Mouse (Mus musculus): ENCODE results near the gene Nrip3. TPM values are rescaled to one million over a fixed set of nuclear protein-coding genes. Genes with fewer than 3 reads are reported as not detected.
A peak's percentile ranks its signal among the peaks of the same experiment; 100 is the strongest.

Gene Nrip3
- polyA plus RNA-seq, 1 experiment from 2014 or later: 0.58 TPM

- Histone ChIP-seq H3K27me3 (replicated peaks; ENCODE audit: insufficient read depth, low read length) (no peaks in the 10 kb centered on the region), H3K4me3 (ENCODE audit: low read depth, low read length) (no peak overlapping the region), H3K9ac (replicated peaks; ENCODE audit: low read depth) (no peak overlapping the region), H3K4me2 (replicated peaks; ENCODE audit: low read depth, low read length) (no peak overlapping the region), H3K27ac (ENCODE audit: low read length) (no peak overlapping the region), H3K36me3 (ENCODE audit: insufficient read depth, low read length) (no peaks in the 10 kb centered on the region), H3K4me1 (ENCODE audit: insufficient read depth, low read depth, low read length) (no peaks in the 10 kb centered on the region), H3K9me3 (ENCODE audit: low read length) (no peaks in the 10 kb centered on the region)
- no peak for TF ChIP-seq CTCF (IDR thresholded peaks at IDR 0.05)
- TF ChIP-seq EP300 (IDR thresholded peaks at IDR 0.05): no peak
- no peak for DNase-seq (ENCODE audit: low spot score)
- WGBS: 83% methylated on average over 4 of the region's 4 CpGs
- ATAC-seq: no peak
Observed at GRCm38 (mm10) chr7:109813330-109814140, 31.7 kb upstream of the Nrip3 start.

- H3K9me3 ChIP-seq (ENCODE audit: low read length): no peaks in the 10 kb centered on the region
- H3K4me3 ChIP-seq (ENCODE audit: low read depth, low read length): no peak overlapping the region
- H3K27me3 ChIP-seq (replicated peaks; ENCODE audit: insufficient read depth, low read length): no peaks in the 10 kb centered on the region
- no peak overlapping the region for H3K9ac ChIP-seq (replicated peaks; ENCODE audit: low read depth)
- H3K27ac ChIP-seq (ENCODE audit: low read length): no peak overlapping the region
- H3K4me1 ChIP-seq (ENCODE audit: insufficient read depth, low read depth, low read length): no peaks in the 10 kb centered on the region
- no peak overlapping the region for H3K4me2 ChIP-seq (replicated peaks; ENCODE audit: low read depth, low read length)
- no peak for ATAC-seq
- TF ChIP-seq CTCF (IDR thresholded peaks at IDR 0.05) (no peak), EP300 (IDR thresholded peaks at IDR 0.05) (no peak)
- 81% methylated on average over 8 of the region's 8 CpGs for WGBS
- no peaks in the 10 kb centered on the region for H3K36me3 ChIP-seq (ENCODE audit: insufficient read depth, low read length)
- no peak for DNase-seq (ENCODE audit: low spot score)
Observed at GRCm38 (mm10) chr7:109807616-109808485, 26.0 kb upstream of the Nrip3 start.

- no peak for TF ChIP-seq EP300 (IDR thresholded peaks at IDR 0.05)
- TF ChIP-seq CTCF (IDR thresholded peaks at IDR 0.05): peak; percentile 69
- H3K4me1 ChIP-seq (ENCODE audit: insufficient read depth, low read depth, low read length): no peaks in the 10 kb centered on the region
- H3K36me3 ChIP-seq (ENCODE audit: insufficient read depth, low read length): no peaks in the 10 kb centered on the region
- no peaks in the 10 kb centered on the region for H3K27me3 ChIP-seq (replicated peaks; ENCODE audit: insufficient read depth, low read length)
- peak; percentile 32 for DNase-seq (ENCODE audit: low spot score)
- no peak overlapping the region for H3K4me3 ChIP-seq (ENCODE audit: low read depth, low read length)
- no peak overlapping the region for H3K4me2 ChIP-seq (replicated peaks; ENCODE audit: low read depth, low read length)
- ATAC-seq: no peak
- no peaks in the 10 kb centered on the region for H3K9me3 ChIP-seq (ENCODE audit: low read length)
- 58% methylated on average over 6 of the region's 6 CpGs for WGBS
- no peak overlapping the region for H3K9ac ChIP-seq (replicated peaks; ENCODE audit: low read depth)
- H3K27ac ChIP-seq (ENCODE audit: low read length): no peak overlapping the region
Observed at GRCm38 (mm10) chr7:109804843-109805242, 23.0 kb upstream of the Nrip3 start.

GRCm38 (mm10) chr7:109804355-109804754, 22.5 kb upstream of the Nrip3 start:
- Histone ChIP-seq H3K4me3 (ENCODE audit: low read depth, low read length) (no peak overlapping the region), H3K9ac (replicated peaks; ENCODE audit: low read depth) (no peak overlapping the region), H3K4me2 (replicated peaks; ENCODE audit: low read depth, low read length) (no peak overlapping the region), H3K4me1 (ENCODE audit: insufficient read depth, low read depth, low read length) (no peaks in the 10 kb centered on the region), H3K9me3 (ENCODE audit: low read length) (no peaks in the 10 kb centered on the region), H3K27me3 (replicated peaks; ENCODE audit: insufficient read depth, low read length) (no peaks in the 10 kb centered on the region), H3K27ac (ENCODE audit: low read length) (no peak overlapping the region), H3K36me3 (ENCODE audit: insufficient read depth, low read length) (no peaks in the 10 kb centered on the region)
- ATAC-seq (no peak), DNase-seq (ENCODE audit: low spot score) (no peak)
- TF ChIP-seq EP300 (IDR thresholded peaks at IDR 0.05): no peak
- TF ChIP-seq CTCF (IDR thresholded peaks at IDR 0.05): no peak
- WGBS: 87% methylated on average over 6 of the region's 6 CpGs

- Histone ChIP-seq H3K27ac (ENCODE audit: low read length) (no peak overlapping the region), H3K27me3 (replicated peaks; ENCODE audit: insufficient read depth, low read length) (no peaks in the 10 kb centered on the region), H3K9ac (replicated peaks; ENCODE audit: low read depth) (no peak overlapping the region), H3K4me3 (ENCODE audit: low read depth, low read length) (no peak overlapping the region), H3K36me3 (ENCODE audit: insufficient read depth, low read length) (no peaks in the 10 kb centered on the region), H3K4me1 (ENCODE audit: insufficient read depth, low read depth, low read length) (no peaks in the 10 kb centered on the region), H3K4me2 (replicated peaks; ENCODE audit: low read depth, low read length) (no peak overlapping the region), H3K9me3 (ENCODE audit: low read length) (no peaks in the 10 kb centered on the region)
- no peak for ATAC-seq
- TF ChIP-seq CTCF (IDR thresholded peaks at IDR 0.05): no peak
- TF ChIP-seq EP300 (IDR thresholded peaks at IDR 0.05): no peak
- no peak for DNase-seq (ENCODE audit: low spot score)
- WGBS: 32% methylated on average over 1 of the region's 1 CpGs
Observed at GRCm38 (mm10) chr7:109803516-109803915, 21.7 kb upstream of the Nrip3 start.

GRCm38 (mm10) chr7:109800626-109801025, 18.8 kb upstream of the Nrip3 start:
- no peaks in the 10 kb centered on the region for H3K9me3 ChIP-seq (ENCODE audit: low read length)
- ATAC-seq (no peak), DNase-seq (ENCODE audit: low spot score) (no peak)
- no peak overlapping the region for H3K27ac ChIP-seq (ENCODE audit: low read length)
- no peaks in the 10 kb centered on the region for H3K4me1 ChIP-seq (ENCODE audit: insufficient read depth, low read depth, low read length)
- no peak for TF ChIP-seq CTCF (IDR thresholded peaks at IDR 0.05)
- TF ChIP-seq EP300 (IDR thresholded peaks at IDR 0.05): no peak
- H3K9ac ChIP-seq (replicated peaks; ENCODE audit: low read depth): no peak overlapping the region
- 77% methylated on average over 4 of the region's 4 CpGs for WGBS
- no peak overlapping the region for H3K4me3 ChIP-seq (ENCODE audit: low read depth, low read length)
- H3K27me3 ChIP-seq (replicated peaks; ENCODE audit: insufficient read depth, low read length): no peaks in the 10 kb centered on the region
- no peaks in the 10 kb centered on the region for H3K36me3 ChIP-seq (ENCODE audit: insufficient read depth, low read length)
- no peak overlapping the region for H3K4me2 ChIP-seq (replicated peaks; ENCODE audit: low read depth, low read length)
